Mouse (Mus musculus) cerebellum, adult 9-10 months (tissue): ENCODE results near the gene Olfr694.
"Not testable (repeated sequence)": the region's sequence is repeated elsewhere in the genome, so short reads cannot be mapped to it uniquely, and the experiment has no call there.

Experiments
- DNase-seq: peaks from one replicate; pipeline ENCODE4 v3.0.0; 2022

Olfr694 gene

GRCm38 (mm10) chr7:106691714-106692113, at the start of gene Olfr694:
Gene Olfr694 (minus strand): TSS chr7:106691814.
- no peak for DNase-seq

GRCm38 (mm10) chr7:106737028-106737427, 45.4 kb upstream of the Olfr694 start:
- no peak for DNase-seq

- no peak for DNase-seq
Measured at GRCm38 (mm10) chr7:106733717-106734116, 42.1 kb upstream of the Olfr694 start.

GRCm38 (mm10) chr7:106725654-106726053, 34.0 kb upstream of the Olfr694 start:
- DNase-seq = not testable (repeated sequence)

GRCm38 (mm10) chr7:106716296-106716695, 24.7 kb upstream of the Olfr694 start, which contains the start of gene Olfr695:
Gene Olfr695 (minus strand): TSS chr7:106716396.
- no peak for DNase-seq

GRCm38 (mm10) chr7:106711463-106711862, 19.8 kb upstream of the Olfr694 start:
- DNase-seq = no peak

- DNase-seq = not testable (repeated sequence)
Measured at GRCm38 (mm10) chr7:106707705-106708104, 16.1 kb upstream of the Olfr694 start.

GRCm38 (mm10) chr7:106696891-106697290, 5.3 kb upstream of the Olfr694 start:
- no peak for DNase-seq

GRCm38 (mm10) chr7:106692976-106693375, 1.4 kb upstream of the Olfr694 start:
- no peak for DNase-seq

- DNase-seq = no peak
Measured at GRCm38 (mm10) chr7:106685382-106685781, 6.2 kb downstream of the Olfr694 start.

GRCm38 (mm10) chr7:106680484-106680883, 11.1 kb downstream of the Olfr694 start, which contains the start of gene Olfr693:
Gene Olfr693 (minus strand): TSS chr7:106680584.
- no peak for DNase-seq

GRCm38 (mm10) chr7:106652344-106652652, 39.3 kb downstream of the Olfr694 start:
- no peak for DNase-seq

GRCm38 (mm10) chr7:106651555-106652343, 39.9 kb downstream of the Olfr694 start:
- no peak for DNase-seq

GRCm38 (mm10) chr7:106649774-106650173, 41.8 kb downstream of the Olfr694 start:
- DNase-seq = no peak

- DNase-seq = no peak
Measured at GRCm38 (mm10) chr7:106645261-106645660, 46.4 kb downstream of the Olfr694 start.

GRCm38 (mm10) chr7:106644222-106644870, 47.3 kb downstream of the Olfr694 start:
- no peak for DNase-seq

- DNase-seq = no peak
Measured at GRCm38 (mm10) chr7:106640839-106641238, 50.8 kb downstream of the Olfr694 start.

- no peak for DNase-seq
Measured at GRCm38 (mm10) chr7:106635560-106635959, 56.1 kb downstream of the Olfr694 start.
